Mouse (Mus musculus): Measurements from ENCODE around the gene Gm10803.

Gene Gm10803

GRCm38 (mm10) chr2:93560268-93560667, at the start of gene Gm10803:
Gene Gm10803, plus strand, starts transcription at chr2:93560568.
- 93% methylated on average over 2 of the region's 2 CpGs for WGBS

GRCm38 (mm10) chr2:93510839-93511238, 49.5 kb upstream of the Gm10803 start:
- 62% methylated on average over 1 of the region's 1 CpGs for WGBS

GRCm38 (mm10) chr2:93512130-93512529, 48.2 kb upstream of the Gm10803 start:
- 66% methylated on average over 7 of the region's 7 CpGs for WGBS

GRCm38 (mm10) chr2:93515246-93515645, 45.1 kb upstream of the Gm10803 start:
- 73% methylated on average over 4 of the region's 4 CpGs for WGBS

- 49% methylated on average over 4 of the region's 4 CpGs for WGBS
These were observed 39.3 kb upstream of the Gm10803 start for GRCm38 (mm10) chr2:93521042-93521441.

- 57% methylated on average over 6 of the region's 6 CpGs for WGBS
These were observed 38.8 kb upstream of the Gm10803 start for GRCm38 (mm10) chr2:93521571-93521970.

- WGBS: 51% methylated on average over 16 of the region's 16 CpGs
These were observed 38.4 kb upstream of the Gm10803 start for GRCm38 (mm10) chr2:93522005-93522404.

- 88% methylated on average over 16 of the region's 16 CpGs for WGBS
These were observed 35.2 kb upstream of the Gm10803 start for GRCm38 (mm10) chr2:93525033-93525762.

GRCm38 (mm10) chr2:93529602-93530001, 30.8 kb upstream of the Gm10803 start:
- 48% methylated on average over 4 of the region's 4 CpGs for WGBS

GRCm38 (mm10) chr2:93533891-93534290, 26.5 kb upstream of the Gm10803 start:
- 92% methylated on average over 7 of the region's 7 CpGs for WGBS

GRCm38 (mm10) chr2:93537385-93537967, 22.9 kb upstream of the Gm10803 start:
- 77% methylated on average over 3 of the region's 3 CpGs for WGBS

GRCm38 (mm10) chr2:93538140-93538539, 22.2 kb upstream of the Gm10803 start:
- WGBS: 66% methylated on average over 6 of the region's 6 CpGs

- WGBS: 86% methylated on average over 2 of the region's 2 CpGs
These were observed 18.6 kb upstream of the Gm10803 start for GRCm38 (mm10) chr2:93541771-93542170.

- 54% methylated on average over 10 of the region's 10 CpGs for WGBS
These were observed 7.5 kb upstream of the Gm10803 start for GRCm38 (mm10) chr2:93552676-93553521.

- WGBS: 83% methylated on average over 5 of the region's 5 CpGs
These were observed 6.5 kb upstream of the Gm10803 start for GRCm38 (mm10) chr2:93553905-93554304.

- 67% methylated on average over 6 of the region's 6 CpGs for WGBS
These were observed 5.3 kb downstream of the Gm10803 start for GRCm38 (mm10) chr2:93565647-93566046.

- 66% methylated on average over 7 of the region's 7 CpGs for WGBS
These were observed 7.3 kb downstream of the Gm10803 start for GRCm38 (mm10) chr2:93567675-93568074.

GRCm38 (mm10) chr2:93572565-93572964, 12.2 kb downstream of the Gm10803 start:
- 53% methylated on average over 5 of the region's 5 CpGs for WGBS

GRCm38 (mm10) chr2:93581271-93581670, 20.9 kb downstream of the Gm10803 start:
- 73% methylated on average over 3 of the region's 3 CpGs for WGBS

- WGBS: 80% methylated on average over 1 of the region's 1 CpGs
These were observed 25.5 kb downstream of the Gm10803 start for GRCm38 (mm10) chr2:93585821-93586220.

- WGBS: 59% methylated on average over 6 of the region's 6 CpGs
These were observed 27.1 kb downstream of the Gm10803 start for GRCm38 (mm10) chr2:93587446-93587845.

GRCm38 (mm10) chr2:93589875-93590274, 29.5 kb downstream of the Gm10803 start:
- 81% methylated on average over 4 of the region's 4 CpGs for WGBS
